Mouse (Mus musculus): ENCODE results near the gene Sdr39u1.

DNA sequence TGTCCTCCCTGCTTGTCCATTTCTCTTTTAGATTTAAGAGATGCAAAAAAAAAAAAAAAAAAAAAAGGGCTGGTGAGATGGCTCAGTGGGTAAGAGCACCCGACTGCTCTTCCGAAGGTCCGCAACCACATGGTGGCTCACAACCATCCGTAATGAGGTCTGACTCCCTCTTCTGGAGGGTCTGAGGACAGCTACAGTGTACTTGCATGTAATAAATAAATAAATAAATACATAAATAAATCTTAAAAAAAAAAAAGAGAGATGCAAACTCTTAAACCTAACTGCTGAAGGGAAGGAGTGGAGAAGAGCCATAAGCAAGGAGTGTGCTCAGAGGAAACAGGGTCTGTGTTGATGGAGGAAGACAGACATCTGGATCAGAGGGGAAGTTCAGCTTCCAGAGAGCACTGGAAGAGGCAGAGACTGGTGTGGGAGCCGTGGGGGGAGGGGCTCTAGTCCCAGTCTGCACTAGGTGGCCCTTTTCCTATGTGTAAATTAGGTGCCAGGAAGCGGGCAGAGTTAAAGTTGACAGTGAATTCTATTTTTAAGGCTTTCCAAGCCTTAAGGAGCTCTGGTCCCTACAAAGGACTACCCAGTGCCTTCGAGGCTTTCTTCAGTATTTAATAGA is 21.7 kb downstream of the Sdr39u1 start:
- TF ChIP-seq POLR2A (IDR thresholded peaks at IDR 0.05; ENCODE audit: insufficient read depth, low read length) (no peak), CTCF (IDR thresholded peaks at IDR 0.05; ENCODE audit: low read depth, low read length) (peak; percentile 27), EP300 (IDR thresholded peaks at IDR 0.05; ENCODE audit: insufficient read depth, low read depth, low read length) (no peak)
